Mouse (Mus musculus): ENCODE results near the gene Asf1b.
"Not testable (repeated sequence)": the region's sequence is repeated elsewhere in the genome, so short reads cannot be mapped to it uniquely, and the experiment has no call there.

Asf1b gene

DNA sequence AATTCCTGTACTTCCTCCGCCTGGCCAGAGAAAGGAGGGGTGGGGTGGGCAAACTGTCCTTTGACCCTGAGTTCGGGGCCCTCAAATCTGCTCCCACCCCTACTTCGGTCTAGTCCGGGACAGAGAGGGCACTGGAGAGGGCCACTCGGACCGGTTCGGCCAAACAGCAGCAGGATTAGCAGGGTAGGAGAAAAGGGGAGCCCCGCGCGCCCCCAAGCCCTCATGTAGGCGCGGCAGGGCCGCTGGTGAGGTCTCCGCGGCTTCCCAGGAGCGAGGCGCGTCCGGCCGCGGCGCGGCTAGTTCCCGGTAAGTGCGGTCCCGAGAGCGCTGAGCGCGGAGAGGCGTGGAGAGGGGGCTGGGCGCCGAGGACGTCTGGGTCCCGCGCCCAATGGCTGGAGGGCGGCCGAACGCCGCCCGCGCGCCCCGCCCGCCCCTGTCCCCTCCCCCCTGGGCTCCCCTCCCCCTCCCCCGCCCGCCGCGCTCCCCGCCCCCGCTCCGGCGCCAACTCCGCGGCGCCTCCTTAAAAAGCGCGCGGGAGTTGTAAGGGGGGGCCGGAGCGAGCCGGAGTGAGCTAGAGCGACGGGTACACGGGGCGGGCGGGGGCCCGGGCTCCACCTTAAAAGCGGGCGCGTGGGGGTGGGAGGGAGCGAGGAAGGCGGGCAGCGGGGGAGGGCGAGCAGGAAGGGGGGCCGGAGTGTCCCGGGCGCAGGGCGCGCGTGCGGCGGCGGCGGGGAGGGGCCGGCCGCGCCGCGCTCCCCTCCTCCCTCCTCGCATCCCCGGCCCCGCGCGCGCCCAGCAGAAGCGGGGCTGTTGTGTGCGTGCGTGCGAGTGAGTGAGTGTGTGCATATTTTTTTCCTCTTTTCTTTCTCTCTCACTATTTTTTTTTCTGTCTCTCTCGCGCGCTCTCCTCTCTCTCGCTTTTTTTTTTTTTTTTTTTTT lies 41.5 kb downstream of the Asf1b start:
- peak; percentile 86 for DNase-seq (ENCODE audit: low spot score)

DNA sequence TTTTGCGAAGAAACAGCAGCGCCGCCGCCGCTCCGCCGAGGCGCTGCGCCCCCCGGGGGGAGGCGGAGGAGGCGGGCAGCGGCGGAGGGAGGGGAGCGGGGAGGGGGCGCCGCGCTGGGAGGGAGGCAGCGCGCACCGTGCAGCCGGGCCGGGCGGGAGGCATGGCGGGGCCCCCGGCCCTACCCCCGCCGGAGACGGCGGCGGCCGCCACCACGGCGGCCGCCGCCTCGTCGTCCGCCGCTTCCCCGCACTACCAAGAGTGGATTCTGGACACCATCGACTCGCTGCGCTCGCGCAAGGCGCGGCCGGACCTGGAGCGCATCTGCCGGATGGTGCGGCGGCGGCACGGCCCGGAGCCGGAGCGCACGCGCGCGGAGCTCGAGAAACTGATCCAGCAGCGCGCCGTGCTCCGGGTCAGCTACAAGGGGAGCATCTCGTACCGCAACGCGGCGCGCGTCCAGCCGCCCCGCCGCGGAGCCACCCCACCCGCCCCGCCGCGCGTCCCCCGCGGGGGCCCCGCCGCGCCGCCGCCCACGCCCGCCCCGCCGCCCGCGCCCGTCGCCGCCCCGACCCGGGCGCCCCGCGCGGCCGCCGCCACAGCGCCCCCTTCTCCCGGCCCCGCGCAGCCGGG lies 42.3 kb downstream of the Asf1b start, which contains the start of gene Samd1:
Gene Samd1 (plus strand): TSS at position 162 of the 631 bp plus-strand sequence.
- DNase-seq (ENCODE audit: low spot score): no peak

DNA sequence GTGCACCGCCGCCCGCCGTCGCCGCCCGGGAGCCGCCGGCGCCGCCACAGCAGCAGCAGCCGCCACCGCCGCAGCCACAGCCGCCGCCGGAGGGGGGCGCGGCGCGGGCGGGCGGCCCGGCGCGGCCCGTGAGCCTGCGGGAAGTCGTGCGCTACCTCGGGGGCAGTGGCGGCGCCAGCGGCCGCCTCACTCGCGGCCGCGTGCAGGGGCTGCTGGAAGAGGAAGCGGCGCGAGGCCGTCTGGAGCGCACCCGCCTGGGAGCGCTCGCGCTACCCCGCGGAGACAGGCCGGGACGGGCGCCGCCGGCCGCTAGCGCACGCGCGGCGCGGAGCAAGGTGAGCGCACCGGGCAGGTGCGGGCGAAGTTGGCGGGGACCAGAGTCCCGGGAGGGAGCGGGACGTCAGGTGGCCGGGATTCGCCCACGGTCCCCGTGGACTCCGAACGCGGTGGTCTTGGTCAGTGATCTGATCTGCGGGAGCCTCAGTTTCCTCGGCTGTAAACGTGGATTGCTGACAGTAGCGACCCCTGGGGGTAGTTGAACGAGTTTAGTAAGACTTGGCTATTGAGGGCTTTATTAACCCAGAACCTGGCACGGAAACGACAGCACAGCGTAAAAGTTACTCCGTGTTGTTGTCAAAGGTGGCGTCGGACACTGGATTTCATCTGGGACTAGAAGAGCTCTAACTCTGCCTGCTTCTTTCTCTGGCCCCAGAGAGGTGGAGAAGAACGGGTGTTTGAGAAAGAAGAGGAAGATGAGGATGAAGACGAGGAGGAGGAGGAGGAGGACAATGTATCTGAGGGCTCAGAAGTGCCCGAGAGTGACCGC lies 43.1 kb downstream of the Asf1b start:
- no peak for DNase-seq (ENCODE audit: low spot score)

DNA sequence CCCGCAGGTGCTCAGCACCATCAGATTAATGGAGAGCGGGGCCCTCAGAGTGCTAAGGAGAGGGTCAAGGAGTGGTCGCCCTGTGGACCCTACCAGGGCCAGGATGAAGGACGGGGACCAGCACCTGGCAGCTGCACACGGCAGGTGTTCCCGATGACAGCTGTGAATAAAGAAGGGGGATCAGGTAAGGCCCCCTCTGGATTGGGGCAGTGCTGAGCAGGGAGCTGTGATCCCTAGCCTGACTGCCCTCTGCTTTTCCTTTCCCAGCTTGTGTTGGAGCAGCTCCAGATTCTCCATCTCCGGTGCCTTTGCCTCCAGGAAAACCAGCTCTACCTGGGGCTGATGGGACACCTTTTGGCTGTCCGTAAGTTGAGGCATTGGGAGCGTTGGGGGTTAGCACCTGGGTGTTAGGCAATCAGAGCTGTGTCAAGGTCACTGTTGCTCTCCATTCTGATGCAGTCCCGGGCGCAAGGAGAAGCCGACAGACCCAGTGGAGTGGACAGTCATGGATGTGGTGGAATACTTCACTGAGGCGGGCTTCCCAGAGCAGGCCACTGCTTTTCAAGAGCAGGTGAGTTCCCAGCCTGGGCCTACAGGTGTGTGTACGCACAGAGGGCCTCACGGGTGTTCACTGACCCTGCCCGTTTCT lies 43.9 kb downstream of the Asf1b start:
- DNase-seq (ENCODE audit: low spot score): no peak

DNA sequence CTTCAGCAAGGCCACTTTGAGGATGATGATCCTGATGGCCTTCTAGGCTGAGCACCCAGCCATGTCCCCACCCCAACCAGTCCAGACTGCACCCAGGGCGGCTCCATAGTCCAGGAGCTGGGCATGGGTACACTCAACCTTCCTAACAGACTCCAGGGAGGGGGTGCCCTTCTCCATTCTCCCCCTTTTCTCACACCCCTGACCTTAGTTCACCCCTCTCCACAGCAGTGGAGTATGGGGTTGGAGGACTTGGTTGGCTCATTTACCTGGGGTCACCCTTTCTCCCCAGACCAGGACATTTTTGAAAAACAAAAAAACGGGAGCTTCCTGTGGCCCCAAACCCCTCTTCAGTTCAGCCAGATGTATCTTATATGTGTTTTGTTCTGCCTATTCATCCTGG lies 44.5 kb downstream of the Asf1b start:
- no peak for DNase-seq (ENCODE audit: low spot score)

DNA sequence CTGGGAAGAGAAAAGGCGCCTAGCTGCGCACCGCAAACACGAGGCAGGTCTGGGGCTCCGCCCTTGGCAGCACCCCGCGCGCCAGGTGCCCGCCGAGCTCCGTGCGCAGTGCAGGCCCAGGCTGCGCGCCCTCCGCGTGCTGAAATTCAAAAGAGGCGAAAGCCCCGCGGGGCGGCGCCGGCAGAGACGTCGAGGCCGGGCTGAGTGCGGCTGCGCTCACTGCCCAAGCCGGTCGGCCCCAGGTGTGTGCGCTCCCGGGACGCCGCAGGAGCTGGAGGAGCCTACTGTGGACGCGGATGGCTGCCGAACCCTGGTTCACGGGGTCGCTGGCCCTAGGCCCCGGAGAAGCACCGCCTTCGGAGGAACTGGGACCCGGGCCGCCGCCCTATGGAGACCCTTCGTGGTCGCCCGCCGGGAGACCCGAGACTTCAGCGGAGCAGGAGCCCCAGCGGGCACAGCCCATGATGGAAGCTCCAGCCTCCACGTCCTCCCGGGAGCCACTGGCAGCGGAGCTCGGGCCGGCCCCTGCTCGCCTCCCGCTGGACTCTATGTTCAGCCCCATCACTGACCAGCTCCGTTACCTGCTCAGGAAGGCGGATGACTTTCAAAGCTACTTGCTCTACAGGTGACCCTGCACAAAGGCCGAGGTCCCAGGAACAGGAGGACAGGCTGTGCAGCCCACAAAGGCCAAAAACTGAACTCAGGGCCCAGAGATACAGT lies 46.1 kb downstream of the Asf1b start, which contains the start of gene 1700067K01Rik:
Gene 1700067K01Rik (plus strand): TSS at position 222 of the 720 bp plus-strand sequence.
- no peak for DNase-seq (ENCODE audit: low spot score)

DNA sequence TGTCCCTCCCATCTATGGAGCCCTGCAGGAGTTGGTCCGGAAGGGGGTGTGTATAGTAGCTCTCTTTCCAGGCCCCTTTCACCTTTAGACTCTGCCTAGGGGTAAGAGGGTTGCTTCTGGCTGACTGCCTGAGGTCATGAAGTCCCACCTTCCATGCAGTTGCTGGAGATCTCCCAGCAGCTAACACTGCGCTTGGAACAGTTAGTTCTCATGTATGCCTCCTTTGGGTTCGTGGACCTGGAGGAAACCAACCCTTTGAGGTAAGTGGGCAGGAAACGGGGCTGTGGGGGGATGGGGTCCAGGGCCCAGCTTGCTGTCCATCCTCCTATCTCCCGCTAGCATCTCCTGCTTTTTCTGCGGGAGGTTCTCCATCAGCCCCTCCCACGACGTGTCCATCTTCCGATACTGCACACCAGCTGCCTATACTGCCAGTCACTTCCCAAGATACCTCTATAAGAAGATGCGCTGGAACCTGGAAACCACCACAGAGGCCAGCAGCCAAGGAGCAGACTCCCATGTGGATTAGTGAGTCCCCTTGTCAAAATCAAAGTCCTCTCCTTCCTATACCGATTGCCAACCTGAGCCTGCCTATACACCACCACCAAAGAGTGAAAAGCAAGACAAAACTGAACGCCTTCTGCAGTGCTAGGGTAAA lies 47.8 kb downstream of the Asf1b start:
- DNase-seq (ENCODE audit: low spot score): no peak

DNA sequence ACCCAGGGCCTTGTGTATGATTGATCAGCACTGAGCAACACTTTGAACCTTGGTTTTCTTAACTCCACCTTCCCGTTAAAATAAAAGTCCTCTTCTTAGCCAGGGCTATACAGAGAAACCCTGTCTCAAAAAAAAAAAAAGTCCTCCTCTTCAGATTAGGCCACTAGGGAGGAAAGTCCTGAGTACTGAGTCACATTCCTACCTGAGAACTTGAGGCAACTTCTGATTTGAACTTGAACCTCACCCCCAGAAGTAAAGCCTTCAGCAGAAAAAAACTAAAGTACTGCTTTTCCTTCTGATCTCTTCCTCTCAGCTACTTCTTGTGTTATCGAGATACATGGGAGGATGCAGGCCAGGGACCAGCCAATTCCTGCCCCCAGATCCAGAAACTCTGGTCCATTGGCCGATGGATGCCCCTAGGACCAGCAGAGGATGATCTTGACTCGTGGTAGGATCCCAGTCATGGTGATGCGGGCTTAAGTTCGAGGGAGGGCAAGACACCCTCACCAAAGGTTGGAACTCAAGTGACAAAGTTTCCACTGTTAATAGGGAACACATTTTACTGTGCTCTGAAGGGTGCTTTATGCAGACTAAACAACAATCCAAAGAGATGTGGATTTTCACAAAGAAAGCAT lies 48.4 kb downstream of the Asf1b start:
- no peak for DNase-seq (ENCODE audit: low spot score)

DNA sequence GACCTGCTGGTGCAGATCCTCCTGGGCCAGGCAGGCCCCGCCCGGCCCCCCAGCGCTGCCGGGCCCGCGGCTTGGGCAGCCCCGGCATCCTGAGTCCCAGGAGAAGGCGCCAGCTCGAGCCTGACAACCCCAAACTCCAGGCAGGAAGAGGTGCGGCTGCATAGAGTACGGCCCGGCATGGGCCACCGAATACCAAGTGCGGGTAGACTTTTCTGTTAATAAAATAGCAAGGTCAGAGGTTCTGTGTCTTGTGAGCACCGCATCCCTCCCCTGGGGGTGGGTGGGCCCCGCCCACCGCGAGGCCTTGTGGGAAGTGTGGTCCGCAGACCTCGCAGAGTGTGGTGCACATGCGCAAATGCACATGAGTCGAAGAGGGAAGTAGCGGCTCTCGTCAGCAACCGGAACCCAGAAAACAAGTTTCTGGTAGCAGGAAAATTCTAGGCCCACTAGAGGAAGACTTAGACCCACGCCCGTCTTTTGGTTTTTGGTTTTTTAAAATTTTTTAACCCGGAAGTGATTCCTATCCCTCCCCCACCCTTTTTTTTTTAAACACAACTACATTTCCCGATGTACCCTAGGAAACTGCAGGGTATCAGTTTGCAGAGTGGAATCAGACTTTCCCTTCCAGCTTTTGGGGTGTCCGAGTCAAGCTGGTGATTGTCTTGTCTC lies 49.4 kb downstream of the Asf1b start:
- peak; percentile 93 for DNase-seq (ENCODE audit: low spot score)

DNA sequence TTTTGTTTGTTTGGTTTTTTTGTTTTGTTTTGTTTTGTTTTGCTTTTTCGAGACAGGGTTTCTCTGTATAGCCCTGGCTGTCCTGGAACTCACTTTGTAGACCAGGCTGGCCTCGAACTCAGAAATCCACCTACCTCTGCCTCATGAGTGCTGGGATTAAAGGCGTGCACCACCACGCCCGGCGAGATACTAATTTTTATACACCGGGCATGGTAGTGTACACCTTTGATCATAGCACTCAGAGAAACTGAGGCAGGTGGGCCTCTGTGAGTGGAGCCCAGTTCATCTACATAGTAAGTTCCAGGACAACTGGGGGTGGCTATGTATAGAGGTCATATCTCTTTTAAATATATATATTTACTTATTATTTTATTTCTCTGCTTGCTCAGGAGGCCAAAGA lies 50.2 kb downstream of the Asf1b start:
- DNase-seq (ENCODE audit: low spot score): not testable (repeated sequence)

DNA sequence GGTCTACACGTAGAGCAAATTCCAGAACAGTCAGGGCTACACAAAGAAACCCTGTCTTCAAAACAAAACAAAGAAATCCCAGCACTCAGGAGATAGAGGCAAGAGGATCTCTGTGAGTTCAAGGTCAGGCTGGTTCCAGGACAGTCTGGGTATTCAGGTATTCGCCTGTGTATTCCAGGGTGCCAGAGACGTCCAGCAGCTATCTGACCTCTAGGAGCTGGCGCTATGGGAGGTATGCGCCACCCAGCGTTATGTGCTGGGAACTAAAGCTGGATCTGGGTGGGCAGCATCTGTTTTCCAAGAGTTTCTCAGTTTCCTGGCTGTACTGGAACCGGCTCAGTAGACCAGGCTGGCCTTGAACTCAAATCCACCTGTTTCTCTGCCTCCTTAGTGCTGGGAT lies 53.1 kb downstream of the Asf1b start:
- no peak for DNase-seq (ENCODE audit: low spot score)

DNA sequence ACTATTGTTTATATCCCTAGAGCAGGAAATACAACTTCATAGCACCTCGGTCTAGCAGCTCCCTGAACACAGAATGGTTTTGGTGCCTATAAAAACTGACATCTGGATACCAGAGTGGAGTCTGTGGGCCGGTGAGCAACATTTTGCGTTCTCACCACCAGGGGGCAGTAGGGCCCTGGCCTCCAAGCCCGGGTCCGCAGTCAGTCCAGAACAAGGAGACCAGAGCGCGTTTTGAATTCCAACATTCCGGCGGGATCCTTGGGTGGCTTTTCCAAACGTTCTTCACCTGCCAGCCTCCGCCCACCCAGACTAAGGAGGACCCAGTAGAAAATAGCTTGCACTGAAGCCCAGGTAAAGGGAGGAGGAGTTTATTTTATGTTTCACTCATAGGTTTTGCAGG lies 54.6 kb downstream of the Asf1b start:
- DNase-seq (ENCODE audit: low spot score): peak; percentile 67

DNA sequence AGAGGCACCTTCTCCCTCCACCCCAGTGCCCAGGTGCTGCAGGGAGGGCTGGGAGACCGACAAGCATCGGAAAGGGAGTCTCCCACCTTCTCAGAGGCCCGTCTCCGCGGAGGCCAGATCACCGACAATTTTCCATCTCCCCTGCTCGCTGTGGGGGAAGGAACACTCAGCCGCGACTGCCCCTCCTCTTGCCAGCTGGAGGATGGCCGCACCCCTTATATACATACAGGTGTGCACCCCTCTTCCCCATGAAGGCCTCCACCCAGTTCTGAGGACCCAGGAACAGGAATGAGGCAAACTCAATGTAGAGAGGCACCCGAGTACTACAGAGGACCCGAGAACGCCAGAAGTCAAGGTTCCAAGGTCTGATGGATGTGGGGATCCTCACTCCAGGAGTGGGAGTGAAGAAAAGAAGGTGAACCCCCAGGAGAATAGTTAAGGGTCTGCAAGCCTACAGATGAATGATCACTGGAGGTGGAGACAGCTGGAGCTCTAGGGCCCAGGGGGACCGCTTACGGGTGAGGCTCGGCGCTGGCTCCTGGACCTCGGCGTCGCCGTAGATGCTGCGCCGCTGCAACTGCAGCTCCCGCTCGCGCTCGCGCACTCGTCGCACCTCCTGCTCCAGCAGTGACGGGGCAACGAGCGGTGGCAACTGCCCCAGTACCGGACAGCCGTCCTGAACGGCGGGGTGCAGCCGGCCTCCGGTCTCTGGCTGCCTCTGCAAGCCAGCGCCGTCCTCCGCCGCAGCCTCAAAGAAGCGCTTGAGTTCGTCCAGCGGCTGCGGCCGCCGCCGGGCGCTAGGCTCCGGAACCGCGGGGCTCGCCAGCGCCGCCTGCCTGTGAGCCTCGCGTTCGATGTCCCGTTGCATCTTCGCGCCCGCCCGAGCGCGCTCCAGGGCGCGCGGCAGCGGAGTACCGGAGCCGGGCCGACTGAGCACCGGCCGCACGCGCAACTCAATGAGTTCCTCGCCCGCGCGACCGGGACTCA lies 55.6 kb downstream of the Asf1b start:
- no peak for DNase-seq (ENCODE audit: low spot score)

DNA sequence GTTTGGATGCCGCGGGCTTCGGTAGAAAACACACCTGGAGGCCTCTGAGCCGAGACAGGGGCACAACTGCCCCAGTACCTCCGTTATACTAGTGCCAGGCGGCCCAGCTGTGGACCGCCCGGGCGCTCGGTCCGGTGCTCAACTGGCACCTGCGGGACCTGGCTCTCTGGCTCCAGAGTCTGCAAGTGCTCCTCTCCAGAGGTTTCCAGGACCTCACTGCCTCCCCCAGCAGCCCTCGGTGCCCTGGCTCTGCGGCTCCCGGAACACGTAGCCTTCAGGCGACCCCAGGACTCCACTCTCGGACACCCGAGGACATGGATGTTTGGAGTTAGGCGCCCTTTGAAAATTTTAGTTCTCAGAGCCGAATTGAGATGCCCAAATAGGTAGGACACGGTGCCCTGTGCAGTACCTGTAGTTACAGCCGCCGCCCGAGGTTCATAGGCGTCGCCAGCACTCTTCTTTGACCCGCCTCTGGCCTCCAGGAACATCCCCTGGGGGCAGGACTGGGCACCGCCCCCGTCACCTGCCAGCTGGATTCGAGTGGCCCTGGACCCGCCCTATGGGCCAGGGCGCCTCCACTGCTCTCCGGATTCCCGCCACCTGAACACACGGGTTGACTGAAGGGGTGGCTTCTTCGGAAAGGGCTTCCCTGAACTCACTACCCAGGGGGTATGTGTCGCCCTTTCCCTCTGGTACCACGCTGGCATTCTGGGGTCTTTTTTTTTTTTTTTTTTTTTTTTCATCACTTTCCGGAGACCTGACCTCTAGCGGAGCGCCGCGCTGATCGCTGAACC lies 56.6 kb downstream of the Asf1b start, which contains the start of gene 2210011C24Rik:
Gene 2210011C24Rik (minus strand): TSS at position 467 of the 794 bp plus-strand sequence.
- no peak for DNase-seq (ENCODE audit: low spot score)

DNA sequence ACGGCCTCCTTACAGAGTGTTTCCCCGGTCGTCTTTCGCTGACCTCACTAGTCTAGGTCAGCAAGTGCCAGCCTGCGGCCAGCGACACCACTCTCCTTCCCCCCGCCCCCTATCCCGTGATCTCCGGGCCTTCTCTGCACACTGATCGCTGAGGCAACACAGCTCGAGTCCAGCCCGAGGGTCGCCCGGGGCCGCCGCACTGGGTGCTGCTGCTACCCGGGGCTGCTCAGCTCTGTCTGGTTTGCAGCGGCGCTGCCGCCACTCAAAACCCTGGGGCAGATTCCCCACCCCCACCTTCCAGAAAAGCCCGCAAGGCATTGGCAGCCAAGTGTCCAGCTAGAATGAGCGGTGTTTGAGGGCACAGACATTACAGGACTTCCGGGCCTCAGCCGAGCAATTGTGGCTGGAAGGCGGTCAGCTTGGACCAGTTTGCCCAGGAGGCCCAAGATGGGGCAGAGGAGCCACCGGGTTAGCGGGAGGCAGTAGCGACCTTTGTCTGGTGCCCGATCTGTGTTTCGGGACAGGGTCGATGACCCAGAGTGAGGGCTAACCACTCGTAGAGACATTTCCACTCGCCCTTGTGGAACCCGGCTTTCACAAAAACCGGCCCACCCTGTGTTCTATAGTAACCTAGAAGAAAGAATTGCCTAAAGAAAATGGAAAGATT lies 57.3 kb downstream of the Asf1b start:
- DNase-seq (ENCODE audit: low spot score): no peak

DNA sequence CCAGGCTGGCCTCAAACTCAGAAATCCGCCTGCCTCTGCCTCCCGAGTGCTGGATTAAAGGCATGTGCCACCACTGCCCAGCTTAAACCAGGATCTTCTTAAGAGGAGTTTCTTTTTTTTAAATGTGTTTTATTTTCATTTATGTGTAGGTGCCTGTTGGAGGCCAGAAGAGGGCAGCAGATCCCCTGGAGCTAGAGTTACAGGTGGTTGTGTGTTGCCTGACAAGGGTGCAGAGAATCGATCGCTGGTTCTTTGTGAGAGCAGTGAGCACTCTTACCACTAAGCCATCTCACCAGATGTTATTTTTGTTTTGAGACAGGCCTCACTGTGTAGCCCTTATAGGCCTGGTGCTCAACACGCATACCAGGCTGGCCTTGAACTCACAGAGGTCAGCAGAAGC lies 60.5 kb downstream of the Asf1b start:
- no peak for DNase-seq (ENCODE audit: low spot score)

DNA sequence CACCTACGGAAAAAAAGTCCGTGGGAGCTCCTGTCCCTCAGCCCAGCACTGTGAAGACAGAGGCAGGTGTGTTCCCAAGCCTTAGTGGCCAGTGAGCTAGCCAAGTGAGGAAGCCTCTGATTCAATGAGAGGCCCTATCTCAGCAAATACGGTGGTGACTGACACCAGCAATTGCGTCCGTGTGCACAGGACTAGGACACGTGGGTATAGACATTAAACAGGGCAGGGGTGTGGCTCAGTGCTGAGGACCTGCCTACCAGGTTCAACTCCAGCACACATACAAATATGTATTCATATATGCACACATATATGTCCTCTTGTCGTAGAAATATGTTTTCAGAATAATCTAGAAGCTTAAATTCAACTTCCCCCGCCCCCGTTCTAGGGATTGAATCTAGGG lies 64.4 kb downstream of the Asf1b start:
- DNase-seq (ENCODE audit: low spot score): no peak
